Mouse (Mus musculus): ENCODE measurements at regions not wholly inside any gene's neighbourhood (a gene's known extent, or its start where the extent isn't known, plus 50 kb on each side); places are given as distances from the start of the nearest gene placed in this dataset.

DNA sequence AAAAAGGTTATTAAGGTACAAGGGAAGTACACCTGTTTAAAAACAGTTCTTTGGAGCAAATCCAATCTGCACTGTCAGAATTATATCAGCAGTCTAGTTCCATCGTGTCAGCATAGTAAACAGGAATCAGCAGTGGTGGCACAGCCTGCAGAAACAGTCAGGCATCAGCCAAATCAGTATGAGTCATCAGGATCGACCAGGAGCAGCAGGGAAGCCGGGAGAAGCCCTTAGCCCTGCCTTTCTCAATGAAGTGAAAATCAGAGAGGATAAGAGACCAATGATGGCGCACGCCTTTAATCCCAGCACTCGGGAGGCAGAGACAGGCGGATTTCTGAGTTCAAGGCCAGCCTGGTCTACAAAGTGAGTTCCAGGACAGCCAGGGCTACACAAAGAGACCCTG lies 118.3 kb upstream of the Gnai1 start:
- no peak for TF ChIP-seq CTCF (IDR thresholded peaks at IDR 0.05; ENCODE audit: low read depth, low read length)
- TF ChIP-seq POLR2A (IDR thresholded peaks at IDR 0.05; ENCODE audit: extremely low read depth, insufficient read depth, low read length): no peak
